29 mouse cellular contexts compared by ENCODE assay signal in genomic region chr15:42127471-42127870, GRCm38 (mm10).
"Had no signal": no experiment of that assay in that cellular context is flagged by ENCODE, and none has a peak within 500 bp of the region (broad histone marks: within the 10 kb centered on the region; RNA-seq: fewer than 3 reads in every experiment).

No protein-coding gene starts in this region.

- H3K27ac ChIP-seq: embryonic facial prominence, embryonic 12.5 days; embryonic facial prominence, embryonic 13.5 days; embryonic facial prominence, embryonic 15.5 days; forebrain, embryonic 10.5 days; forebrain, embryonic 12.5 days; forebrain, embryonic 13.5 days; forebrain, embryonic 15.5 days; gastrocnemius, adult 2 months; heart, adult 2 months had no signal

- H3K9ac ChIP-seq: embryonic facial prominence, embryonic 12.5 days; embryonic facial prominence, embryonic 13.5 days; embryonic facial prominence, embryonic 15.5 days; forebrain, embryonic 12.5 days; forebrain, embryonic 13.5 days; forebrain, embryonic 15.5 days; forebrain, postnatal 0 days had no signal

- H3K4me1 ChIP-seq: embryonic facial prominence, embryonic 12.5 days; embryonic facial prominence, embryonic 13.5 days; embryonic facial prominence, embryonic 15.5 days; forebrain, embryonic 10.5 days; forebrain, embryonic 12.5 days; forebrain, embryonic 13.5 days; forebrain, embryonic 15.5 days had no signal

- H3K36me3 ChIP-seq: embryonic facial prominence, embryonic 12.5 days; embryonic facial prominence, embryonic 13.5 days; embryonic facial prominence, embryonic 15.5 days; forebrain, embryonic 10.5 days; forebrain, embryonic 12.5 days; forebrain, embryonic 15.5 days had no signal

- ATAC-seq: forebrain, embryonic 13.5 days; forebrain, embryonic 14.5 days; forebrain, embryonic 15.5 days; forebrain, embryonic 16.5 days; forebrain, postnatal 0 days had no signal

- DNase-seq: cerebellum, adult 18-20 months; cerebellum, adult 2 months; cerebellum, adult 8-10 months; cerebellum, adult 9-10 months; cerebellum, adult 9-11 months; cerebellum, postnatal 10 days; cerebellum, postnatal 14 days; cerebellum, postnatal 25 days; cerebellum, postnatal 36 days; embryo, embryonic 11 days; forebrain, postnatal 0 days; gastrocnemius, adult 2 months; gastrocnemius, postnatal 10 days; gastrocnemius, postnatal 14 days; gastrocnemius, postnatal 25 days; gastrocnemius, postnatal 36 days; heart, adult 11 months; heart, adult 18-20 months; heart, adult 2 months had no signal

- H3K4me2 ChIP-seq: embryonic facial prominence, embryonic 12.5 days; embryonic facial prominence, embryonic 13.5 days; embryonic facial prominence, embryonic 15.5 days; forebrain, embryonic 12.5 days; forebrain, embryonic 13.5 days; forebrain, embryonic 15.5 days had no signal

- H3K4me3 ChIP-seq: embryonic facial prominence, embryonic 12.5 days; embryonic facial prominence, embryonic 13.5 days; embryonic facial prominence, embryonic 15.5 days; erythroblast, embryonic 14.5 days; forebrain, embryonic 10.5 days; forebrain, embryonic 12.5 days; forebrain, embryonic 13.5 days; forebrain, embryonic 15.5 days; gastrocnemius, adult 2 months; heart, adult 2 months had no signal

- H3K27me3 ChIP-seq: embryonic facial prominence, embryonic 12.5 days; embryonic facial prominence, embryonic 13.5 days; embryonic facial prominence, embryonic 15.5 days; forebrain, embryonic 12.5 days; forebrain, embryonic 13.5 days; forebrain, embryonic 15.5 days had no signal

- H3K9me3 ChIP-seq: embryonic facial prominence, embryonic 12.5 days; embryonic facial prominence, embryonic 13.5 days; embryonic facial prominence, embryonic 15.5 days; forebrain, embryonic 10.5 days; forebrain, embryonic 12.5 days; forebrain, embryonic 13.5 days; forebrain, embryonic 15.5 days had no signal
